Mouse (Mus musculus): Measurements from ENCODE around the gene Mab21l3. TPM values are rescaled to one million over a fixed set of nuclear protein-coding genes. Genes with fewer than 3 reads are reported as not detected.

Gene Mab21l3
- polyA plus RNA-seq, 1 experiment = 0.57 TPM

DNA sequence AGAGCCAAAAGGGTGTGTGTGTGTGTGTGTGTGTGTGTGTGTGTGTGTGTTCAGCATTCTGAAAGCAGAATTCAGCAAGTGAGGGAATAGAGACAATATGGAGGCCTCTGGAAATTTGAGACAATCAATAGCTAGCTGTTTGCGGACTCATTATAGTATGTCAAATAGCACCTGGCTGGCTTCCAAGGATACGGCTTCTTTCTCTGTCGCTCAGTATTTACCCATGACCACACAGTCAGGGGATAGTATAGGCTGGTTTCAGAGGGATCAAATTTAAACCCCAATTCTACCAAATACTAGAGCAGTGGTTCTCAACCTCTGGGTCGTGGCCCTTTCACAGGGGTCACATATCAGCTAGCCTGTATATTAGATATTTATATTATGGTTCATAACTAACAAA lies 36.3 kb upstream of the Mab21l3 start:
- Histone ChIP-seq H3K79me2 (ENCODE audit: control insufficient read depth, insufficient read depth) (no peaks in the 10 kb centered on the region), H3K79me3 (ENCODE audit: low read depth) (no peaks in the 10 kb centered on the region), H3K27me3 (ENCODE audit: control insufficient read depth, insufficient read depth, insufficient read length) (no peaks in the 10 kb centered on the region), H3ac (ENCODE audit: control insufficient read depth, insufficient read length, low read depth) (no peak overlapping the region), H3K4me3 (ENCODE audit: insufficient read depth, poor library complexity, severe bottlenecking) (no peak overlapping the region), H3K36me3 (ENCODE audit: control insufficient read depth, insufficient read depth) (peaks cover 4% of the 10 kb centered on the region)
- no peak for TF ChIP-seq MYOG (IDR thresholded peaks at IDR 0.05; ENCODE audit: control insufficient read depth, extremely low read depth, insufficient read length)
- no peak for TF ChIP-seq USF1 (IDR thresholded peaks at IDR 0.05; ENCODE audit: low read depth)
- TF ChIP-seq CEBPB (IDR thresholded peaks at IDR 0.05; ENCODE audit: low read depth) = no peak
- TF ChIP-seq CTCF (IDR thresholded peaks at IDR 0.05; ENCODE audit: control insufficient read depth, insufficient read depth, insufficient read length) = no peak
- no peak for TF ChIP-seq MYOD1 (IDR thresholded peaks at IDR 0.05; ENCODE audit: control insufficient read depth, insufficient read length, low read depth)
- TF ChIP-seq MAX (IDR thresholded peaks at IDR 0.05) = no peak
- no peak for TF ChIP-seq FOSL1 (IDR thresholded peaks at IDR 0.05; ENCODE audit: insufficient read depth, low read length, poor library complexity, severe bottlenecking)

DNA sequence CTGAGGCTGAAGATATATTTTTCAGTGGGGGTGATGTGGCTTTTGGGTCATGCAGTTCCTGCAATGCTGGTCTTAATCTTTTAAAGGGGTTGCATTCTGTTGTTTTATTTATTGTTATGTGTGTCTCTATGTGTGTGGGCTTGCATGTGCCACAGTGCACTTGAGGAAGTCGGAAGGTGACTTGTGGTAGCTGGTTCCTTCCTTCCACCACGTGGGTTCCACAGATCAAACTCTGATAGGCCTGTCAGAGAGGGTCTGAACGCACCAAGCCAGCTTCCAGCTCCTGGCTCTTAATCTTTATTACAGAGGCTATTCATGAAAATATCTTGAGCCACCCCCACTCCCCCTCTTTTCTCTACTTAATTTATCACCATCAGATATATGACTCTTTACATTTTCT lies 35.1 kb upstream of the Mab21l3 start:
- Histone ChIP-seq H3K4me3 (ENCODE audit: insufficient read depth, poor library complexity, severe bottlenecking) (no peak overlapping the region), H3K36me3 (ENCODE audit: control insufficient read depth, insufficient read depth) (peaks cover 9% of the 10 kb centered on the region), H3ac (ENCODE audit: control insufficient read depth, insufficient read length, low read depth) (no peak overlapping the region), H3K79me2 (ENCODE audit: control insufficient read depth, insufficient read depth) (no peaks in the 10 kb centered on the region), H3K79me3 (ENCODE audit: low read depth) (no peaks in the 10 kb centered on the region), H3K27me3 (ENCODE audit: control insufficient read depth, insufficient read depth, insufficient read length) (no peaks in the 10 kb centered on the region)
- TF ChIP-seq FOSL1 (IDR thresholded peaks at IDR 0.05; ENCODE audit: insufficient read depth, low read length, poor library complexity, severe bottlenecking) (no peak), USF1 (IDR thresholded peaks at IDR 0.05; ENCODE audit: low read depth) (no peak), MYOD1 (IDR thresholded peaks at IDR 0.05; ENCODE audit: control insufficient read depth, insufficient read length, low read depth) (no peak), MAX (IDR thresholded peaks at IDR 0.05) (no peak), MYOG (IDR thresholded peaks at IDR 0.05; ENCODE audit: control insufficient read depth, extremely low read depth, insufficient read length) (no peak), CEBPB (IDR thresholded peaks at IDR 0.05; ENCODE audit: low read depth) (no peak), CTCF (IDR thresholded peaks at IDR 0.05; ENCODE audit: control insufficient read depth, insufficient read depth, insufficient read length) (no peak)

DNA sequence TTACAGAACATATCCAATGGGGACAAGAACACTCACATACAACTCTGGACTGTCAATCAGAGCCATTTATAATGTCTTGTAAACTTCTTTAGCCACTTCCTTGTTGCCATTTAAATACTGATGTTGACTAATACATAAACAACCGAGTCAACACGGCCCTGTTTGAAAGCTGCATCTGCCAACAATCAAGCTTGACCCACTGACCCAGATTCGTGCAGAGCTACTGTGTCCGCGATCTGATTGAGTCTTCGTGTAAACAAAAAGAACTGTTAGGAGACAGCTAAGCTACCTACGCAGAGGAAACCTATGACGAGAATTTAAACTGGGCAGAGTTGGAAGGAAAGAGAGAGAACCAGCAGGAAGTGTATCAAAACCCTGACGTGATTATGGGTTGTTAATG lies 33.0 kb upstream of the Mab21l3 start:
- Histone ChIP-seq H3K27me3 (ENCODE audit: control insufficient read depth, insufficient read depth, insufficient read length) (no peaks in the 10 kb centered on the region), H3ac (ENCODE audit: control insufficient read depth, insufficient read length, low read depth) (no peak overlapping the region), H3K79me2 (ENCODE audit: control insufficient read depth, insufficient read depth) (no peaks in the 10 kb centered on the region), H3K79me3 (ENCODE audit: low read depth) (no peaks in the 10 kb centered on the region), H3K36me3 (ENCODE audit: control insufficient read depth, insufficient read depth) (peaks cover 9% of the 10 kb centered on the region), H3K4me3 (ENCODE audit: insufficient read depth, poor library complexity, severe bottlenecking) (no peak overlapping the region)
- TF ChIP-seq CEBPB (IDR thresholded peaks at IDR 0.05; ENCODE audit: low read depth) (no peak), CTCF (IDR thresholded peaks at IDR 0.05; ENCODE audit: control insufficient read depth, insufficient read depth, insufficient read length) (no peak), USF1 (IDR thresholded peaks at IDR 0.05; ENCODE audit: low read depth) (no peak), MYOD1 (IDR thresholded peaks at IDR 0.05; ENCODE audit: control insufficient read depth, insufficient read length, low read depth) (no peak), MYOG (IDR thresholded peaks at IDR 0.05; ENCODE audit: control insufficient read depth, extremely low read depth, insufficient read length) (no peak)

DNA sequence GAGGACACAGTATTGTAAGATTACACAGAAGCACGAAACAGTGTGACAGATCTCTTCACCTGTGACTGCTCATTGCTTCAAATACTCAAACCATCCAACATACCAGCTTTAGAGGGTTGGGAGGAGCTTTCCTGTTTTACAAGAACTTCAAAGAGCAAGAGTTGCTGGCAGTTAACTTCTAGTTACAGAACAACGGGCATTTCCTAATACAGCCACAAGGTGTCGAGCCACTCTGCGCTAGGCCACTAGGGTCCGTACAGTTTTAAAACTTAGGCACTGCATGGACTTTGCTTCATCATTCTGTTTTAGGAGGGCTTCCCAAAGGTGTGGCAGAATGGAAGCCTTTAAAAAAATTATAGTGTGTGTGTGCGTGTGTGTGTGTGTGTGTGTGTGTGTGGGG lies 32.1 kb upstream of the Mab21l3 start:
- TF ChIP-seq FOSL1 (IDR thresholded peaks at IDR 0.05; ENCODE audit: insufficient read depth, low read length, poor library complexity, severe bottlenecking) (no peak), MYOG (IDR thresholded peaks at IDR 0.05; ENCODE audit: control insufficient read depth, extremely low read depth, insufficient read length) (no peak), CEBPB (IDR thresholded peaks at IDR 0.05; ENCODE audit: low read depth) (no peak), USF1 (IDR thresholded peaks at IDR 0.05; ENCODE audit: low read depth) (no peak), MAX (IDR thresholded peaks at IDR 0.05) (no peak), MYOD1 (IDR thresholded peaks at IDR 0.05; ENCODE audit: control insufficient read depth, insufficient read length, low read depth) (no peak), CTCF (IDR thresholded peaks at IDR 0.05; ENCODE audit: control insufficient read depth, insufficient read depth, insufficient read length) (no peak)
- Histone ChIP-seq H3K79me2 (ENCODE audit: control insufficient read depth, insufficient read depth) (no peaks in the 10 kb centered on the region), H3K79me3 (ENCODE audit: low read depth) (no peaks in the 10 kb centered on the region), H3K27me3 (ENCODE audit: control insufficient read depth, insufficient read depth, insufficient read length) (no peaks in the 10 kb centered on the region), H3K4me3 (ENCODE audit: insufficient read depth, poor library complexity, severe bottlenecking) (no peak overlapping the region), H3ac (ENCODE audit: control insufficient read depth, insufficient read length, low read depth) (no peak overlapping the region), H3K36me3 (ENCODE audit: control insufficient read depth, insufficient read depth) (peaks cover 9% of the 10 kb centered on the region)

DNA sequence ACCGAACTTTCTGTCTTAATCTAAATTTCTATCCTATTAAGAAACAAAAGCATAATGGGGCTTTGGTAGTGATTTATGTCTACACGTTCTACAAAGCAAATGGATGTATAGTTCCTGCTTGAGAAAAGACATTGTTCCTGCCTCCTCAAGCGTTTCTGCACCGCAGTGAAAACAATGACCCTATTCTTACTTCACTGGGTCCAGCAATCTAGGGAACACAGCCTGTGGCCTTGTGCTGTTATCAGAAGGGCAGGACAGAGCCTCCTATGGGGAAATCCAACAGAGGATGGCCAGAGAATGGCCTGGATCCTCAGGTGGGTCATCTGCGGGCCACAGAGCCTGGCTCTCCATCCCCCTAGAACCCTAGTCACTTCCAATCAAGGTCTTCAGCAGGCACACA lies 29.4 kb upstream of the Mab21l3 start:
- H3K27me3 ChIP-seq (ENCODE audit: control insufficient read depth, insufficient read depth, insufficient read length) = no peaks in the 10 kb centered on the region
- no peak for TF ChIP-seq MYOD1 (IDR thresholded peaks at IDR 0.05; ENCODE audit: control insufficient read depth, insufficient read length, low read depth)
- TF ChIP-seq CEBPB (IDR thresholded peaks at IDR 0.05; ENCODE audit: low read depth) = no peak
- TF ChIP-seq FOSL1 (IDR thresholded peaks at IDR 0.05; ENCODE audit: insufficient read depth, low read length, poor library complexity, severe bottlenecking) = no peak
- TF ChIP-seq CTCF (IDR thresholded peaks at IDR 0.05; ENCODE audit: control insufficient read depth, insufficient read depth, insufficient read length) = no peak
- TF ChIP-seq USF1 (IDR thresholded peaks at IDR 0.05; ENCODE audit: low read depth) = no peak
- no peak for TF ChIP-seq MYOG (IDR thresholded peaks at IDR 0.05; ENCODE audit: control insufficient read depth, extremely low read depth, insufficient read length)
- TF ChIP-seq MAX (IDR thresholded peaks at IDR 0.05) = no peak
- no peaks in the 10 kb centered on the region for H3K79me2 ChIP-seq (ENCODE audit: control insufficient read depth, insufficient read depth)
- H3ac ChIP-seq (ENCODE audit: control insufficient read depth, insufficient read length, low read depth) = no peak overlapping the region
- peaks cover 8% of the 10 kb centered on the region for H3K36me3 ChIP-seq (ENCODE audit: control insufficient read depth, insufficient read depth)
- H3K79me3 ChIP-seq (ENCODE audit: low read depth) = no peaks in the 10 kb centered on the region
- no peak overlapping the region for H3K4me3 ChIP-seq (ENCODE audit: insufficient read depth, poor library complexity, severe bottlenecking)

Measured in C2C12 (cell line).